Mouse (Mus musculus): ENCODE results near the gene Gucd1.
"Not testable (repeated sequence)": the region's sequence is repeated elsewhere in the genome, so short reads cannot be mapped to it uniquely, and the experiment has no call there.

Gucd1 gene

DNA sequence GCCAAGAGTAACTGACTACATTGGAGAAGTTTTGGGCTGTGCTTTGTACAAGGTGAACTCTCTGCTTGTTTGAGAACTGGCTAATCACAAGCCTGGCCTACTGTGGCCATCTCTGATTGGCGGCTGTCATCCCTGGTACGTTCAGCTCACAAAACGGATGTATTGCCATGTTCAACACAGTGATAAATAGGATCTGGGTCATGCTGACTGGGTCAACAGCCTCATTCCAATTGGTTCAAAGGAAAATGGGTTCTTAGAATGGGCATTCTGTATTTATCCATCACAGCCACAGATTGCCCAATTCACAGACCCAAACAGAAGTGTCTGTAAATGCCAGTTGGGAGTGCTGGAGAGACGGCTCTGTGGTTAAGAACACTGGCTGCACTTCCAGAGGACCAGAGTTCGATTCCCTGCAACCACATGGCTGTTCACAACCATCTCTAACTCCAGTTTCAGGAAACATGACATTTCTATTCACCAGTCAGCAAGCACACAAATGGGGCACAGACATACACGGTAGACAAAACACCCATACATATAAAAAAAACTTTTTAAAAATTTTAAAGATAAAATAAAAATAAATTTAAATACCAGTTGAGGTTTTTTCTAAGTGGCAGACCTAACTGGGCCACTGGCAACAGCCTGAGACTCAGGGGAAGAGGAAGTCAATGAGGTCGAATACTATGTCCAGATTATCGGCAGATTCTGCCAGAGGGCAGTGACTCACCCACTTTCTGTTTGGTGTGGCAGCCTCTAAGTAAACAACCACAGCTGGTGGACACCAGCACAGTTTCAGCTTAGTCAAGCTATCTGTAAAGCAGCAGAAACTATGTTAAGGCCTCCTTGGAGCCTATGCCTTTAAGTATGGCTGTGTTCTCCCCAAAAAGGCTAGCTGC lies 13.3 kb downstream of the Gucd1 start:
- DNase-seq (ENCODE audit: low spot score in 2 of 2) = no peak

DNA sequence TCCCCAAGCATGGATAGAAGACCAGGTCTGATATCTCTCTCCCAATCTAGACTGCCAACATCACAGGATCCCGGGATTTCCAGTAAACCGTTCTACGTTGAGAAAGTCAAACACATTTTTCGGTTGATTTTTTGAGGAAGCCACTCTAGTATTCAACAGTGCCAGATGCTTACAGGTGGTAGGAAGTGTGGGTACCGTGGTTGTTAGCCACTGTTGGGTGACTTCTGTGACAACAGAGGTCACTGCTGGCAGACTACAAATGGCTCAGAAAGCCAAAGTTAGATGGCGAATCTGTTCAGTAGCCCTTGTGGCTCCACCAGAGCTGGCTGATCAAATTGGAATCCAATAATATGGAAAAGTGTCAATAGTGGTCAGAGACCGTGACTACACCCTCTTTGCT lies 14.1 kb downstream of the Gucd1 start:
- no peak for DNase-seq (ENCODE audit: low spot score in 2 of 2)

DNA sequence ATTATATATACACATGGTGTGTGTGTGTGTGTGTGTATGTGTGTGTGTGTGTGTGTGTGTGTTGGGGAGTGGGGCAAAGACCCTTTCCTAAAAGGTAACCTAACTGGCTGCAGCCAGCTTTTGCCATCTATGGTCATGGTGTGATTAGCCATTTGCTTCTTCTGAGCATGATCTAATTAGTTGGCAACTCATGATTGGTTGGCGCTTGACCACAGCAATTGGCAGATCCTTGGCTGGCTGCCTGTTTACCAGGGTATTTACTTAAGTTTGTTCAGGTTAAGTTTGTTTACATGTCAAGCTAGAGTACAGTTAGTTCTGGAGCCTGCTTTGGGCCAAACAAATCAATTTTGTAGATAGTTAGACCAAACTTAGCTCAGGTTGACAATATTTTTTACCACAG lies 16.1 kb downstream of the Gucd1 start:
- DNase-seq (ENCODE audit: low spot score in 2 of 2) = no peak

DNA sequence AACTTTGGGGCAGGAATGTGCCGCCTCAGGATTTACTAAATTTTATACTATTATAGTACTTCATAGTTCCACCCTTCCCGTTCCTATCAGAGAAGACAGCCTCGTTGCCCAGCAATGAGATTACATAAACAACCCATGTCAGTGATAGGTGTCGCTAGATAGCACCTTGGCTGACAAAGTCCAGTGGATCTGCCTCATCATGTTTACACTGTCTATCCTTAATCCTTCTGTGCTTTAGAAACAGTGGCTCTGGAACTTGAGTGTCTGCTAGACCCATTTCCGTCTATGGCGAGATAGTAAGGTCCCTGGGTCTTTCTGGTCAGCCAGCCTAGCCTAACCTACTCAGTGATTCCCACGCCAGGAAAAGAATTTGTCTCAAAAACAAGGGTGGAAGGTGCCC lies 17.4 kb downstream of the Gucd1 start:
- DNase-seq (ENCODE audit: low spot score in 2 of 2) = no peak

DNA sequence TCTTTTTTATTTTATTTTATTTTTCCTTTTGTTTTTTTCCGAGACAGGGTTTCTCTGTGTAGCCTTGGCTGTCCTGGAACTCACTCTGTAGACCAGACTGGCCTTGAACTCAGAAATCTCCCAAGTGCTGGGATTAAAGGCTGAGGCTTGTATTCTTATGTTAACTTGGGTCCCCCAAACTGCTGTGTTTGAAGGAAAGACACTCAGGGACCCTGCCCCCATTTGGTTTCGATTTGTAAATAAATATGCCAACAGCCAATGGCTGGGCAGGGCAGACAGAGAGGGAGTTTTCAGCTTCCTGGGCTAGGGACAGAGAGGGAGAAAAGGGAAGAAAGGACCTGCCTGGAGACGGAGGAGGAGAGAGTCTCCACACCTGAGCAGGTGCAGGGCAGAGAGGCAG lies 18.0 kb downstream of the Gucd1 start:
- no peak for DNase-seq (ENCODE audit: low spot score in 2 of 2)

DNA sequence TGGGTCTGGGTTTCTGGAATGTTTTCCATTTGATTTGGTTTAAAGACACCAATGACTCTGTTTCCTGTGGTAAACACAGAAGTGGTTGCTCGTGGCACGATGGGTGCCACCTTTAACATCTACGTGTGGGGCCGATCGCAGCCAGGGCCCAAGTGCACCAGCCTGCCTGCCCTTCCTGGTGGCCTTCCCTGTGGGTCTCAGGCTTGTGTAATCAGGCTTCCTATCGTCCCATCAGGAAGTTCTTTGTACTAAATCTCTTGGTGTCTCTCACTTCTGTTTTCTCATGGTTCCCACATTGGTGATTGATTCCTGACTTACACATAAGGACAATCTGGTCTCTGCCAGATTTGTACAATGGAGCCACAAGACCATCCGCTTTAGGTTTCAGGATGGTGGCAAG lies 18.6 kb downstream of the Gucd1 start:
- not testable (repeated sequence) for DNase-seq (ENCODE audit: low spot score in 2 of 2)

DNA sequence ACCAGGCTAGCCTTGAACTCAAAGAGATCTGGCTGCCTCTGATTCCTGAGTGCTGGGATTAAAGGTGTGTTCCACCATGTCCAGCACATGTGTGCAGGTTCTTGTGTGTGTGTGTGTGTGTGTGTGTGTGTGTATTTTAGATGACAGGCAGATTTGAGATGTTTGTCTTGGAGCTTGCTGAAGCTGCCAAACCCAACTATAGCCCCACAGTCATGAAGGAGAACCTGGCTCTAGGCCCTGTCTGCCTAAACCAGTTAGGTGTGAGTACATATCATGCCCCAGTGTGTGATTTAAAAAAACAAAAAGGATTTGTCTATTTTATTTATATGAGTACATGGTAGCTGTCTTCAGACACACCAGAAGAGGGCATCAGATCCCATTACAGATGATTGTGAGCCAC lies 21.9 kb downstream of the Gucd1 start:
- no peak for DNase-seq (ENCODE audit: low spot score in 2 of 2)

DNA sequence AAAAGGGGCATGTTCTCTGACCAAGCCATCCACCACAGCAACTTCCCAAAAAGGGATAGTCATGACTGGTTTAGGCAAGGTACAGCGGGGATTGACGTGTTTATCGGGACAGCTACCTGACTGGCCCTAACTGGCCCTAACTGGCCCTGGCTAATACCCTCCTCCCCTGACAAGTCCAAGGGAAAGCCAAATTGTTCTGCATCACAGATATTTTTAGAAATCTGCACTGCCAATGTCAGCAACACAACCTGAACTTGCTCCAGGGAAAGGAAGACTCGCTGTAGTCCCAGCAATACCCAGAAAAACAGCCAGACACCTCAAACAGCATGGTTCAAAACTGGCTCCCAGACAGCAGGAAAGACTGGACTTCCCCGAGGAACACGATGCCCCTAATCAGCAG lies 22.5 kb downstream of the Gucd1 start:
- no peak for DNase-seq (ENCODE audit: low spot score in 2 of 2)

DNA sequence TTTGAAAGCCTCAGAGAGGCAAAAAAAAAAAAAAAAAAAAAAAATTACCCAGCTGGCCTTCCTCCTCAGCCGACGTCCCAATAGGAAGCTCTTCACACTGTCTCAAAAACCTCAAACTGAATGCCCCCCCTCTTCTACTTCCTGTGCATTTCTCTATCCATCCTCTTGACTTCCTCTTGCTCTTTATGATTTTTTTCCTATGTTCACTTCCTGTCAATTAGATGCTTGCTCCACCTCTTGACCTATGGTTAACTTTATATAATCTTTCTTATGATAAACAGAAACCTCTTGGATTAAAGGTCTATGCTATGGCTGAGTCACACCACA lies 25.9 kb downstream of the Gucd1 start:
- DNase-seq (ENCODE audit: low spot score in 2 of 2) = no peak

DNA sequence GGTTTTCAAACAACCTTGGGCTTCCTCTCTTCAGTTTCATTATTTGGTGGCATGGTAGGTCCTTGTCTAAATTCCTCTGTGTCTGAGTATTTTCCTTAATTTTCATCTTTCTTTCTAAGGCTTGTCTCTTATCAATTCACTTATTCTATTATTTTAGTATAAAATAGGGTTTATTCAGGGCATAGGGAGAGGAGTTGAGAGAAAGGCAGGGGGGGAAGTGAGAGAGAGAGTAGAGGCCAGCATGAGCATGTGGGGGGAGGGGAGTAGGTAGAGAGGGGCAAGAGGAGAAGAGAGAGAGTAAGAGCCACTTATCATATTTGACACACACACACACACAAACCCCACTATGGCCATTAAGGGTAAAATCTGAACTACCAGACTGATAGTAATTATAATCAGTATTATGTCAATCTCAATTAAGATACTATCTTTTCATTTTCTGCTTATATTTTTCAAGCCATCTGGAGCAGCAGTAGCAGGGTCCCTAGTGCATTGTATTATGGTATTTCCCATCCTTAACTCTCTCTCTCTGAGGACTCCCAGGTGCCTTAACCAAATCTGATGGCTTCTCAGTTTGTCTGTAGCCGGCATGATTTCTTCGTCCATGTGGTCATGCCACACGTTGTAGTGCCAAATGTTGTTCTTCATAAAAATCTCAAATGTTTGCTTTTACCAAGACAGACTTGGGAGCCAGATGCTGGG lies 26.4 kb downstream of the Gucd1 start:
- no peak for DNase-seq (ENCODE audit: low spot score in 2 of 2)

DNA sequence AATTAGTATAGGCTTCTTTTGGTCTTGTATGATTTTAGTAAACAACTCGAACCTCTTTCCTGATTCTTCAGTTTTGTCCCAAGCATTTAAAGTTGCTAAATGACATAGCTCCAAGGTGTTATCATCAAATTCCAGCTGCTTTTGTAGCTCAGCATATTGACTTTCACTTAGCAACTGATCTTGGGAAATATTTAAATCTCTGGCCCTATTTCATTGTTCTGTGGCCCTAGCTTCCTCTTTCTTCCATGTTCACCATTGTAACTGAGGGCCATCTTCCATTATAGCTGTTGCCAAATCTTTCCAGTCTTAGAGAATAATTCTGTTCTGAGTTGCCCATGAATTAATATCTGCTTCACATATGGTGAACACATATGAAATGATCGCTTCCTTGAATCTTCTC lies 27.0 kb downstream of the Gucd1 start:
- no peak for DNase-seq (ENCODE audit: low spot score in 2 of 2)

DNA sequence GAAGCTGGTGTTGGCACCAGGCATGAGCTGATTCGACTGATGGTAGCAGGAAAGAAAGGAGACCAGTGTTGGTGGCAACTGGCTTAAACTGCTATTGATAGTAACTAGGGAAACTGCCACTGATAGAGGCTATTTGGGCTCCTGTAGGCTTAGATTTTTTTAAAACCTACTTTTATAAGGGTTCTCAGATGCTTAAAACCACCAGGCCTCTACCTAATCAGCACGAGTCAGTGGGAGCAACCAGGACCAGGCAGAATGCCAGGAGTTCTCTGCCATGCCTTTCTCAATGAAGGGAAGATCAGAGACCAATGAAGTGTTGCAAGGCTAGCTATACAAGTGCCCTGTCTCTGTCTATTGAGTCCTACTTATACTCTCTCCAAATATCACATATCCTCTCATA lies 28.2 kb downstream of the Gucd1 start:
- no peak for DNase-seq (ENCODE audit: low spot score in 2 of 2)

DNA sequence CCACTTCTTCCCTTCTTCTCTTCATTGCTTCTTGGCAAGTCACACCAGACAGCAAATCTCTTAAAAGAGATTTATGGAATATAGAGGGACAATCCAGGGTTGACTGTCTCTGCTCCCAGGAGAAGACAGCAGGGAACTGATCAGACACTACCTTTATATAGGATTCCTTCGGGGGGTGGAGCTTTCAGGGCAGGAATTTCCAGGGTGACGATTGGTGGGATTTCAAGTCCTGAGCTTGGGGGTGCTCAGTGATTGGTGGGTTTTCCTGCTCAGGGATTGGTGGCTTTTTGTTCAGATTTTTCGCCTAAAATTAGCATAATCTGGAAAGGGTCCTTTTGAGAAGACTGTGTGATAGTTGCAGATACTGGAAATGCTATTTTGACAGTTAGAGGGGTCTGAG lies 30.6 kb downstream of the Gucd1 start:
- DNase-seq (ENCODE audit: low spot score in 2 of 2) = no peak

DNA sequence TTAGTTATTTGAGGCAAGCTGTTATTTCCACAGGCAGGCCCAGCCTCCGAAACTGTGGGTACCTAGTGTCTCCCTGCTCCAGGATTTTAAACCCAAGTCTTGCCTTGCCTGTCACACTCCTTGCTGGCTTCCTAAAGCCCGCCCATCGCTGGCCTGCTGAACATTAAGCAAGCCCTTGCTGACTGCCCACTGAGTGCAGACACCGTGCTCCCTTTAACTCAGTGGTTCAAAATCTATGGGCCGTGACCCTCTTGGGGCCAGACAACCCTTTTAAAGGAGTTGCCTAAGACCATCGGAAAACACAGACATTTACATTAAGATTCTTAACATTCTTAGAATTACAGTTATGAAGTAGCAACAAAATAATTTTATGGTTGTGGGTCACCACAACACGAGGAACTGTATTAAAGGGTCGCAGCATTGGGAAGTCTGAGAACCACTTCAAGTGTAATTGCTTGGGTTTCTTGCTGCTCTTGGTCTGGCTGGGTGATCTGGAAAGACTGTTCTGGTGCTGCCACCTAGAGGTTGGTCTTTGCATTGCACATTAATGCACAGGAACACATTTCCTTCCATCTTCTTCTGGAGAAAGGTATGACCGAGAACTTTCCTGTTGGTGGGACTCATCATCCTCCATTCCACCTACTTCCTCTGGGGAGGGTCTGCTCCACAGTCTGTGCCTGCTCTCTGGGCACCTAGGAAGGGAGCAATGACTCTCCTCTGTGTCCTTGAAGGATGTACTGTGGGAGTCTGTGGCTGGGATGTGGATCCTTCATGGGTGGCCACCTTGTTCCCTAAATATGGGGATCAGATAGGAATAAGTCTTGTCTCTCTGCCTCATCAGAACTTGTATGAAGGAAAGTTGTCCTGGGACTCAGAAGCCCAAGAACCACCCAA lies 31.4 kb downstream of the Gucd1 start:
- DNase-seq (ENCODE audit: low spot score in 2 of 2) = peak; percentile 78 to 89

DNA sequence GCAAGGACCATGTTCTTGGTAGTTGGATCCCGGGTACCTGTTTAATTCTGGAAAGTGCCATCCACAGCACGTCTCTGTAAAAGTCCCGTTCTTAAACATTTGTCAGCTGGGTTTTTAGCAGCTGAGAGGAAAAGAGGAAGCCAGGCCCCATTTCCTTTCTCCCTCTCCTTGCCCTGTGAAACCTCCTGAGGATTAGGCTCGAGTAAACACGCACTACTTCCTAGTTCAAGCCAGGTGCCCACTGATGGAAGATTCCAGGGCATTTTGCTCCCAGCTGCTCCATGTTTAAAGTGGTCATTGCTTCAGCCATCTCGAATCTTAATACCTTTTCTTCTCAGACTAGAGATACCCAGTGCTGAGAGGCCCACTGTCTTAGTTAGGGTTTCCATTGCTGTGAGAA lies 33.0 kb downstream of the Gucd1 start:
- no peak for DNase-seq (ENCODE audit: low spot score in 2 of 2)

DNA sequence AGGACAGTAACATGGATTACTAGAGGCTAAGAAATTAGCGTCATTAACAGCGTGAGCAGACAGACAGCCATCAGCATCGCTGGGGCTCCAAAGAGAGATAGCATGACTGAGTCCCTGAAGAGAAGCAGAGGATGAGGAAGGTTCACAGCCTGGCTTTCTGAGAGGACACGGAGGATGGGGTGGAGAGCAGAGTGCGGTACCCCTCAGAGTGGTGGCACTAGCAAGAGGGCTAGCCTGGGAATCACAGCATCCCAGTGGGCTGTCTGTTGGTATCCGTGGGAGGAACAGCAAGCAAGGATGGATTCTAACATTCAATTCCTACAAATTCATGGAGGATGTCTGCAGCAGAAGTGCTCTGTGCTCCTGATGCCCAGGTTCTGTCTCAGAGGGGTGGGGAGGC lies 33.7 kb downstream of the Gucd1 start:
- no peak for DNase-seq (ENCODE audit: low spot score in 2 of 2)

DNA sequence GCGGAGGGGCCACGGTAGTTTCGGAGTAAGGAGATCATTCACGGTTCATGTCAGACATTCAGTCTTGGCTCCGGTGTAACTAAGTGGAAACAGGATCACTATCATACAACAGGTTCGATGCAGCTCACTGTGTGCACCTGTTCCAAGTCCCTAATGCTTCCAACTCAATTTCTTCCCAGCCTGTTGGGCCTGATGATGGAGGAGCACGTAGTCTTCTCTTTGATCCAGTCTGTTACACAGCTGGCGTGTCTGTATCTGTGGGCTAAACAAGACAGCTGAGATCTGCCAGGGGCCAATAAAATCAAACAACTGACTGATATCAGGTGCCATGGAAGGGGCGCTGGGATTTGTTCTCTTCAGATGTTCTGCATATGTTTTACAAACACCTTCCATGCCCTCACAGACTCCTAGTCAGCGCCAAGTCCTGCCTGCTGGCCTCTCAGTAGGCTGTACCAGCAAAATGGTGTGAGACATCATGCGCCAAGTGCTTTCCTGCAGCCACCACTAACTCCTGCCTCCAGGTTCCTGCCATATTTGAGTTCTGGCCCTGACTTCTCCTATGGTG lies 34.8 kb downstream of the Gucd1 start:
- DNase-seq (ENCODE audit: low spot score in 2 of 2) = no peak

DNA sequence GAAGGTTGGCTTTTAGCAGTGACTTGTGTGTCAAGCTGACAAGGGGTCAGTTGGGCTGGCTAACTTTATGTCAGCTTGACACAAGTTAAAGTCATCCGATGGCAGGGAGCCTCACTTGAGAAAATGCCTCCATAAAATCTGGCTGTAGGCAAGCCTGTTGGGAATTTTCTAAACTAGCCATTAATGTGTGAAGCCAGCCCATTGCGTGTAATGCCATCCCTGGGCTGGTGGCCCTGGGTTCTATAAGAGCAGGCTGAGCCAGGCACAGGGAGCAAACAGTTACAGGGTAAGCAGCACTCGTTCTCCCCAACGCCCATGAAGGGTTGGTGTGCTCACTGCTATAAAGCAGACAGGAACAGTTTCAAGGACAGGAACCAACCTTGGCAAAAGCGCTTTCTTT lies 35.5 kb downstream of the Gucd1 start:
- no peak for DNase-seq (ENCODE audit: low spot score in 2 of 2)

DNA sequence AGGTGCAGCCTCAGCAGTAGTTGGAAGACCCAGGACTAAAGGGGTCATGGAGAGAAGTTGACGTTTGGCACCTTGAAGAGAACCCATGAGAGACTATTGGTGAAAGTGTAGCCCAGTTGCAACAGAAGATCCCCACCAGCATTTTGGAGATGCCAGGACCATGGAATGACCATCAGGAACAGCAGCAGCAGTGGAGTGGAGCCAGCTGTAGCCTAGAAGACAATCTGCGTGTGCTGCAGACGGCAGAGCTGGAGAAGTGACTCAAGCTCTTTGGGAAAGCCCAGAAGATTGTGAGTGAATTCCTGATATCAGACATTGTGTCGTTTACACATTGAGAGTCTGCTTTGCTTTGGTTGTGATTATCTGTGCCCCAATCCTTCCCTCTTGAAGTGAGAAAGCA lies 36.1 kb downstream of the Gucd1 start:
- DNase-seq (ENCODE audit: low spot score in 2 of 2) = no peak

DNA sequence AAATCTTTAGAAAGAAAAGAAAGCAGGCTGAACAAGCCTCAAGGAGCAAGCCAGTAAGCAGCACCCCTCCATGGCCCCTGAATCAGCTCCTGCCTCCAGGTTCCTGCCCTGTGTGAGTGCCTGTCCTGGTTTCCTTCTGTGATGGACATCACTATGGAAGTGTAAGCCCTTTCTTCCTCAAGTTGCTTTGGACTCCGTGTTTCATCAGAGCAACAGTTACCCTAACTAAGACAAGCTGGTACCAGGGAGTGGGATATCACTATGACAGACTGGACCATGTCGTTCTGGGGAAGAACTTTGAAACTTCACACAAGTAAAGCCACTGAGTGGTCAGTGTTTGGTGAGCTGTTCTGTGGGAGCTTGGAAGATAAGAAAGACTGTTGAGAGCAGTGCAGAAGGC lies 37.8 kb downstream of the Gucd1 start:
- no peak for DNase-seq (ENCODE audit: low spot score in 2 of 2)

DNA sequence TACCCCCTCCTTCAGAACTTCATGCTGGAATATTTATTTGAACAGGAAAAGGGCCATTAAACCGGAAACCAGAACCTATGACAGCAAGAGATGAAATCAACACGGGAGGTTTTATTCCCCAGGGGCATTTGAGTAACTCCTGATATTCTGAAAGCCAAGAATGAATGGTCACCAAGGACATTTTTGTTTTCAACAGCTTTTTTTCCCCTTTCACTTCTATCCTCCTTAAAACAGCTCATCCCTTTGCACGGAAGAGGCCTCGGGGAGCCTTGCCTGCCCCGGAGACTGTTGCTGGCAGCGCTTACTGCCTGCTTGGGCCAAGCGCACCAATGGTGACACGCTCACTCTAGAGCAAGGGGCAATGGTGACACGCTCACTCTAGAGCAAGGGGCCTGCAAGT lies 40.7 kb downstream of the Gucd1 start:
- DNase-seq (ENCODE audit: low spot score in 2 of 2) = no peak

Measured in right cerebral cortex, postnatal 10 days (tissue).